Mouse (Mus musculus) splenic B cell, adult 2 months (primary cell): Measurements from ENCODE around the gene Nfyc.

Experiments
- DNase-seq: peaks from one replicate; pipeline ENCODE4 v3.0.0-alpha.2; 2011; ENCODE audit warnings: low read depth, low spot score
- H3K27me3 ChIP-seq: 2 replicates; pipeline ENCODE4 v1.6.1; 2012; ENCODE audit warnings: mild to moderate bottlenecking, low read length, moderate library complexity, mixed read lengths; ENCODE audit not compliant: control insufficient read depth, poor library complexity, insufficient read depth, severe bottlenecking
- H3K36me3 ChIP-seq: 2 replicates; pipeline ENCODE4 v1.6.1; 2012; ENCODE audit warnings: mild to moderate bottlenecking, low read length, moderate library complexity, mixed read lengths; ENCODE audit not compliant: control insufficient read depth, poor library complexity, insufficient read depth, severe bottlenecking

Gene Nfyc

GRCm38 (mm10) chr4:120726174-120726573 lies 105.2 kb downstream of the Nfyc start:
- Histone ChIP-seq H3K36me3 (no peaks in the 10 kb centered on the region), H3K27me3 (no peaks in the 10 kb centered on the region)
- no peak for DNase-seq

GRCm38 (mm10) chr4:120725516-120726090 lies 105.8 kb downstream of the Nfyc start:
- H3K36me3 ChIP-seq, result no peaks in the 10 kb centered on the region
- no peak for DNase-seq
- H3K27me3 ChIP-seq, result no peaks in the 10 kb centered on the region

GRCm38 (mm10) chr4:120721574-120721973 lies 109.8 kb downstream of the Nfyc start:
- Histone ChIP-seq H3K27me3 (no peaks in the 10 kb centered on the region), H3K36me3 (no peaks in the 10 kb centered on the region)
- DNase-seq, result no peak

GRCm38 (mm10) chr4:120719152-120719551 lies 112.2 kb downstream of the Nfyc start:
- no peaks in the 10 kb centered on the region for H3K36me3 ChIP-seq
- H3K27me3 ChIP-seq, result no peaks in the 10 kb centered on the region
- DNase-seq, result no peak

- no peaks in the 10 kb centered on the region for H3K27me3 ChIP-seq
- no peak for DNase-seq
Observed at GRCm38 (mm10) chr4:120717591-120717990, 113.8 kb downstream of the Nfyc start.

GRCm38 (mm10) chr4:120716765-120717164 lies 114.6 kb downstream of the Nfyc start:
- no peaks in the 10 kb centered on the region for H3K36me3 ChIP-seq
- DNase-seq, result no peak
- H3K27me3 ChIP-seq, result no peaks in the 10 kb centered on the region

More at GRCm38 (mm10) chr4:120717591-120717990, 113.8 kb downstream of the Nfyc start:
- H3K36me3 ChIP-seq, result no peaks in the 10 kb centered on the region

GRCm38 (mm10) chr4:120716141-120716571 lies 115.2 kb downstream of the Nfyc start:
- Histone ChIP-seq H3K36me3 (no peaks in the 10 kb centered on the region), H3K27me3 (no peaks in the 10 kb centered on the region)
- peak; percentile 55 for DNase-seq

- Histone ChIP-seq H3K36me3 (no peaks in the 10 kb centered on the region), H3K27me3 (no peaks in the 10 kb centered on the region)
- DNase-seq, result no peak
Observed at GRCm38 (mm10) chr4:120713856-120714497, 117.4 kb downstream of the Nfyc start.

- H3K27me3 ChIP-seq, result no peaks in the 10 kb centered on the region
- no peaks in the 10 kb centered on the region for H3K36me3 ChIP-seq
- DNase-seq, result no peak
Observed at GRCm38 (mm10) chr4:120713021-120713420, 118.4 kb downstream of the Nfyc start.

- Histone ChIP-seq H3K36me3 (no peaks in the 10 kb centered on the region), H3K27me3 (no peaks in the 10 kb centered on the region)
- DNase-seq, result no peak
Observed at GRCm38 (mm10) chr4:120712236-120712635, 119.1 kb downstream of the Nfyc start.
